Mouse (Mus musculus) heart, embryonic 13.5 days (tissue): ENCODE data around the gene Tmem140. TPM values are rescaled to one million over a fixed set of nuclear protein-coding genes. Genes with fewer than 3 reads are reported as not detected.

Experiments used
- ATAC-seq: fragments of 200-750 bp; cut with Nextera tagmentation; 2 replicates; pipeline ENCODE4 v1.8.0; 2017; ENCODE audit warnings: moderate TSS enrichment; ENCODE audit not compliant: insufficient number of reproducible peaks, low FRiP score, low TSS enrichment; ENCODE audit errors: extremely low read depth
- H3K27ac ChIP-seq: fragments of 300-500 bp; sonication (generic); replicated peaks from 2 replicates; pipeline ENCODE4 v1.5.1; 2015; ENCODE audit warnings: moderate library complexity, mild to moderate bottlenecking, inconsistent platforms
- H3K27me3 ChIP-seq: fragments of 300-500 bp; sonication (generic); replicated peaks from 2 replicates; pipeline ENCODE4 v1.6.1; 2015; ENCODE audit warnings: mild to moderate bottlenecking, inconsistent platforms
- H3K36me3 ChIP-seq: fragments of 300-500 bp; sonication (generic); 2 replicates; pipeline ENCODE4 v1.6.1; 2015; ENCODE audit warnings: mild to moderate bottlenecking, inconsistent platforms
- H3K4me1 ChIP-seq: fragments of 300-500 bp; sonication (generic); 2 replicates; pipeline ENCODE4 v1.6.1; 2015; ENCODE audit warnings: inconsistent platforms
- H3K4me2 ChIP-seq: fragments of 300-500 bp; sonication (generic); 2 replicates; pipeline ENCODE4 v1.6.1; 2015; ENCODE audit warnings: inconsistent platforms, mild to moderate bottlenecking, moderate library complexity
- H3K4me3 ChIP-seq: fragments of 300-500 bp; sonication (generic); 2 replicates; pipeline ENCODE4 v1.5.1; 2015; ENCODE audit warnings: moderate library complexity, mild to moderate bottlenecking, inconsistent platforms
- H3K9ac ChIP-seq: fragments of 300-500 bp; sonication (generic); 2 replicates; pipeline ENCODE4 v1.6.1; 2015; ENCODE audit warnings: inconsistent platforms, mild to moderate bottlenecking, moderate library complexity
- H3K9me3 ChIP-seq: fragments of 300-500 bp; sonication (generic); 2 replicates; pipeline ENCODE4 v1.6.1; 2016; ENCODE audit warnings: inconsistent platforms
- WGBS: fragments of 180-500 bp; shearing (Covaris S2); methylation state at CpG from one replicate; pipeline ENCODE4 v1.1.7; 2015; ENCODE audit warnings: mixed read lengths; 5-methylcytosine and 5-hydroxymethylcytosine counted together
- polyA plus RNA-seq: library from polyadenylated mRNA; unstranded; fragments of >200 nt; fragmentation: Nextera tagmentation; extraction: Ambion mirVana; gene quantifications from 2 replicates; pipeline ENCODE4 v1.2.1, GENCODE M21; 2015

Gene Tmem140
- polyA plus RNA-seq, 1 experiment from 2014 or later = 0.92 TPM

DNA sequence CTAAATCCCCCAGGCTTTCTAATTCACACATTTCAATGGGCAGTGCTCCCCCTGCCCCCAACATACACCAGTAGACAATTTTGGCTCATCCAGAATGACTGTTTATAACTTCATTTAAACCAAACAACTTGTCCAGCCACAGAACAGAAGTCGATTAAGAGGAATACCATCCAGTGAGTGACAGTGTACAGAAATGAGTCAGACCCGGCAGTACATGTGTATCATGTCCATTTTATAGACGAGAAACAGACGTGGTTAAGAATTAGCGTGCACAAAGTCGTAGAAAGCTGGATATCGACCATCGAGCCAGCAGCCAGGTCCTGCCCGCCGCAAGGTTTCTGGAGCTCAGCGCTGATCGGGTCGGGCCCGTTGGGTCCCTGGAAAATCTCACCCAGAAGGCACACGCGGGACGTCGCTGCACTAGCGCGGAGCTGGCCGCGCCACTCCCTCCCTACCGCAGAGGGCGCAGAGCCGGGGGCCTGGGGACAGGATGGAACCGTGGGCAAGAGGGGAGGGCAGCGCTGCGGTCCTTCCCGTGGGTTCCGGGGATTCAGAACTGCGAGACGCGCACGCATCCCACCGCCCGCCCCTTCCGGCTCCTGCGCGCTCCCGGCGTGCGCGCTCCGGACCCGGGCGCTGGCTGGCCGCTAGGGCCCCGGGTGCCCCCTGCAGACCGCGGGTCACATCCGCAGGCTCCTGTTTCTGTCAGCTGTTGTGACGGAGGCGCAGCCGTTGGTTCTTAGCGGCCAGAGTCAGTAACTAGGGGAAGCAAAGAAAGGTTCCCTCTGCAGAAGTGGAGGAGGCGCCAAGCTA lies 14.8 kb downstream of the Tmem140 start, which contains the start of gene Cyren:
TSS of gene Cyren (minus strand) at position 552 of the 813 bp plus-strand sequence.
- peak within 1 kb of the TSS; percentile 78 for H3K4me3 ChIP-seq
- no peaks in the 10 kb centered on the region for H3K27me3 ChIP-seq
- peaks cover 43% of the 10 kb centered on the region for H3K36me3 ChIP-seq
- no peaks in the 10 kb centered on the region for H3K9me3 ChIP-seq
- peak within 1 kb of the TSS; percentile 96 for H3K27ac ChIP-seq
- H3K9ac ChIP-seq = peak within 1 kb of the TSS; percentile 94
- peaks cover 47% of the 10 kb centered on the region for H3K4me1 ChIP-seq
- ATAC-seq = peak; percentile 84
- under 1% methylated on average over 53 of the region's 56 CpGs for WGBS
- H3K4me2 ChIP-seq = peak within 1 kb of the TSS; percentile 77

DNA sequence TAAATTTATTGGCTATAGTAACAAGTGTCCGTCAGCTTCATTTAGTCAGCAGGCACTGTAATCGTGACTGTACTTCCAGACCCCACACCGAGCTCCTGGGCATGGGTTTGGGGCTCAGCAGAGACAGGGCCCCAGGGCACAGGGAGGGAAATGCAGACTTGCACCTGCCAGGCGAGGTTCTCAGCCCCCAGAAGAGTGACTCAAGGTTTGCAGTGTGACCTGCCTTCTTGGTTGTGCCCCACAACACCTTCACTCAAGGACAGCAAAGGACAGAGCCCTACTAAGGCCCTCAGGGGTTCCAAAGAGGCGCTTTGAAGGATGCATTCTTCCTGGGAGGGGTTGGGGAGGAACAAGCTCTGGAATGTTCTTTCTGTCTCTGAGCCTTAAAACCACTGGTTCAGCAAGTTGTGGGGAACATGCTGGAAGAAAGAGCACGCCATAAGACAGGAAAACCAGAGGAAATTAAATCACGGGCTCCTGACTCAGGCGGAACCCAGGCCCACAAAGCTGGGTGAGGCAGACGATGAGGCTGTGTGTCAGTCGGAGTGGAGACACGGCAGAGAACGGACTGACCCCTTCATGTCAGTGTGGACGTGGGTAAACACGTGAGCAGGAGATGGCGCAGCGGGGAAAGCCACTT lies 16.3 kb downstream of the Tmem140 start:
- Histone ChIP-seq H3K9me3 (no peaks in the 10 kb centered on the region), H3K4me3 (no peak overlapping the region), H3K27ac (no peak overlapping the region), H3K27me3 (no peaks in the 10 kb centered on the region), H3K36me3 (peaks cover 51% of the 10 kb centered on the region), H3K4me2 (no peak overlapping the region), H3K4me1 (peaks cover 39% of the 10 kb centered on the region), H3K9ac (no peak overlapping the region; the same call in 1 of the 2 replicates)
- ATAC-seq = no peak
- 90% methylated on average over 16 of the region's 16 CpGs for WGBS

DNA sequence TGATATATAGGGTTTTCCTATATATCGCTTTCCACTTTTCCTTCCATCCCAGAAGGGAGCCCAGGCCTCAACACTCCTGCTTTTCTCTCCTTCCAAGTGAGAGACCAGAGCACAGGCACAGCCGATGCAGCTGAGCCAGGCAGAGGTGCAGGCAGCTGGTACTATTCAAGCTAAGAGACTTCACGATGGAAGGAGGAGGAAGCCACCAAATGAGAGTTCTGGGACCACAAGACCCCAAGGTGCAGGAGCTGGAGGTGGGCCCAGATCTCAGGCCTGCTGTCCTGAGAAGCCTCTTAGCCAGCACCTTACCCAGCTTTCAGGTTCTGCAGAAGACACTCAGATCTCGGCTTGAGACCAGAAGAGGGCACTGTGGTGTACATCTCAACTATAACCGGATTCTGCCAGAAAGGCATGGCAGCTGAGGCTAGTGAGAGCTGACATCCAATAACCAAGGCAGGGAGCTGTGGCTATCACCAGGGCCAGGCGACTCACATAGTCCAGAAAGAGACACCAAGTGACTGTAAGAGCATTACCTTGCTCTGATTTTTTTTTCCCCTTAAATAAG lies 17.0 kb downstream of the Tmem140 start:
- Histone ChIP-seq H3K4me3 (no peak overlapping the region), H3K4me2 (no peak overlapping the region), H3K27ac (no peak overlapping the region), H3K9ac (no peak overlapping the region), H3K27me3 (no peaks in the 10 kb centered on the region), H3K36me3 (peaks cover 59% of the 10 kb centered on the region), H3K4me1 (peaks cover 32% of the 10 kb centered on the region), H3K9me3 (no peaks in the 10 kb centered on the region)
- no peak for ATAC-seq
- WGBS = 53% methylated on average over 6 of the region's 6 CpGs

DNA sequence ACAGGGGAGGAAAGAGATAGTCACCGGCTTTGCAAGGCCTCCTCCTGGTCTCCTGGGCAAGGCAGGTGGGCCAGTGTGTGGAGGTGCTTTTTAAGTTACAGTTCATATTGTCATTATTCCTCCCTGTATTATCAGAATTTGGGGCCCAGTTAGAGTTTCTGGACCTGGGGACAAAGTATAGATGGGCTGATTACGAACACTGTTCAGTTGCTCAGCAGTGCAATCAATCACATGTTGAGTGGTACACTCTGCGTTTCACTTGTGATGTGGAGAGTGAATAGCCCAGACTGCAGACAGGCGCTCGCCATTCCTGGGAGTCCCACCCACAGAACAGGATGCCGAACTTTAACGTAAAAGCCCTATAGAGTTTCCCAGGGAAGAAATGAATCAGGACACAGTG lies 21.8 kb downstream of the Tmem140 start:
- Histone ChIP-seq H3K36me3 (peaks cover 97% of the 10 kb centered on the region), H3K27ac (no peak overlapping the region), H3K4me3 (no peak overlapping the region), H3K4me2 (no peak overlapping the region), H3K27me3 (no peaks in the 10 kb centered on the region), H3K9me3 (no peaks in the 10 kb centered on the region), H3K9ac (no peak overlapping the region), H3K4me1 (peaks cover 22% of the 10 kb centered on the region)
- 82% methylated on average over 7 of the region's 7 CpGs for WGBS
- ATAC-seq = no peak

DNA sequence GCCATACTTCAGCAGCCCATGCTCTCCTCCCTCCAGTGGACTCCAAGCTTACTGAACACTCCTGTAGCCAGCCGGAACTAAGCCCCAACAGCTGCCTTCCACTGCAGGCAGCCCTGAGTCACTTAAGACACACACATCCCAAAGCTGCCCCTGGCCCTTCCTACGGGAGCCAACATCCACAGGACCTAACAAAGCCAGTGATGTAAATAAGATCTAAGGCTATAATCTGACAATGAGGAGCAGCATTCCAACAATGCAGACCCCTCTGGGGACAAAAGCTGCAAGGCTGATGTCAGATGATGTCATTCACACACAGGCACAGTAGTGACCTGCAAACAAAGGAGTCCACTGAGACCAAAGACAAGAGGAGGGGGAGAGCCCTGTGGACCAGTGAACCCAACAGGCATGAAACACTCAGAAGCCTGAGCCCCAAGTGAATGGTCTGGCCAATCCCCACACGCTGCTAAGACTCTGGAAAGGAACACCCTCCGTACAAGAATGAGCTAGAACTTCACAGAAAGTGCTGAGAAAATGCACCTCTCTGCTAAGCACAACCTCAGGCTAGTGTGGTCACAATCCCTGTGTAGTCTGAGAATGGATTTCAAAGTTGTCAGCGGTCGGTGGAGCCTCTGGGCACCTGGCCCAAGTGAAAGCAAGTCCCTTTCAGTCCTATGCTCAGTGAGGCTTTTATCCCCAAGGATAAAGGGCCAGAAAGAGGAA lies 24.3 kb downstream of the Tmem140 start:
- peaks cover 26% of the 10 kb centered on the region for H3K4me1 ChIP-seq
- peaks cover 97% of the 10 kb centered on the region for H3K36me3 ChIP-seq
- no peak for ATAC-seq
- peak overlapping the region; percentile 37; the same call in 1 of the 2 replicates for H3K9ac ChIP-seq
- H3K27me3 ChIP-seq = no peaks in the 10 kb centered on the region
- H3K9me3 ChIP-seq = no peaks in the 10 kb centered on the region
- H3K27ac ChIP-seq = peak overlapping the region; percentile 5; the same call in 1 of the 2 replicates
- no peak overlapping the region for H3K4me3 ChIP-seq
- H3K4me2 ChIP-seq = no peak overlapping the region
- WGBS = 73% methylated on average over 6 of the region's 6 CpGs

DNA sequence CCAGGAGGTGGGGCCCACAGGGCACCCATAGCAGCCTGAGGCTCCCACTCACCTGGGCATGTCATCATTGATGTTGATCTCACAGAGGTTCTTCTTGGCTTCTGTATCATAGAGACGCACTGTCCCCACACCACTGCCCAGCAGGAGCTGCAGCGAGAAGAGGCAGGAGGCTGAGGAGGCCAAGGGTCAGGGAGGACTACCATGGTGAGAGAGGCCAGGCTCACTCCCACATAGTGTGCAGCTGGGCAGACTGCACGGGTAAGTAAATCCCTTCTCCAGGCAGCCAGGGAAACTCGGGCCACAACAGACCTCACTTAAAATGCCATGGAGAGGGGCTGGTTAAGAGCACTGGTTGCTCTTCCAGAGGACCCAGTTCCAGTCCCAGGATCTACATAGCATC lies 26.2 kb downstream of the Tmem140 start:
- no peak for ATAC-seq
- Histone ChIP-seq H3K36me3 (peaks cover 98% of the 10 kb centered on the region), H3K9ac (no peak overlapping the region), H3K4me2 (no peak overlapping the region), H3K9me3 (no peaks in the 10 kb centered on the region), H3K4me1 (peaks cover 26% of the 10 kb centered on the region), H3K4me3 (no peak overlapping the region), H3K27me3 (no peaks in the 10 kb centered on the region), H3K27ac (no peak overlapping the region)
- WGBS = 56% methylated on average over 4 of the region's 4 CpGs

DNA sequence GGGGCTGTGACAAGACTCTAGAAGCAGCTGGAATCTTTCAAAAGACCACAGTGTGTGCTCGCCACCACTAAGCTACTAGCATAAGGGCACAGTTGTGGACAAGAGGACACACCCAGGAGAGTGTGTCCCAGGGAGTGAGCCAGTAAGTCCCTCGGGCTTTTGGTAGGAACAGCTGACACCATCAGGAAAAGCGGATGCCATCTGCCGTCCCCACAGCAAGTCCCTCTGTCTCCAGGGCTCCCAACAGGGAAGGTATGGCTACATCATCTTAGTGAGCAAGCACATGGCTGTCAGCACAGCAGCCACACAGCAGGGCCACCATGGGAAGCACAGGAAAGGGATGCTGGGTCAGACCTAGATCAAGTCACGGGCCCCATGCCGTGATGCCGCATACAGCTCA lies 32.6 kb downstream of the Tmem140 start:
- Histone ChIP-seq H3K27me3 (no peaks in the 10 kb centered on the region), H3K4me3 (no peak overlapping the region), H3K27ac (no peak overlapping the region), H3K4me2 (no peak overlapping the region), H3K36me3 (peaks cover 95% of the 10 kb centered on the region), H3K9ac (no peak overlapping the region), H3K4me1 (peaks cover 22% of the 10 kb centered on the region), H3K9me3 (no peaks in the 10 kb centered on the region)
- 89% methylated on average over 7 of the region's 7 CpGs for whole genome bisulfite sequencing
- ATAC-seq = no peak

DNA sequence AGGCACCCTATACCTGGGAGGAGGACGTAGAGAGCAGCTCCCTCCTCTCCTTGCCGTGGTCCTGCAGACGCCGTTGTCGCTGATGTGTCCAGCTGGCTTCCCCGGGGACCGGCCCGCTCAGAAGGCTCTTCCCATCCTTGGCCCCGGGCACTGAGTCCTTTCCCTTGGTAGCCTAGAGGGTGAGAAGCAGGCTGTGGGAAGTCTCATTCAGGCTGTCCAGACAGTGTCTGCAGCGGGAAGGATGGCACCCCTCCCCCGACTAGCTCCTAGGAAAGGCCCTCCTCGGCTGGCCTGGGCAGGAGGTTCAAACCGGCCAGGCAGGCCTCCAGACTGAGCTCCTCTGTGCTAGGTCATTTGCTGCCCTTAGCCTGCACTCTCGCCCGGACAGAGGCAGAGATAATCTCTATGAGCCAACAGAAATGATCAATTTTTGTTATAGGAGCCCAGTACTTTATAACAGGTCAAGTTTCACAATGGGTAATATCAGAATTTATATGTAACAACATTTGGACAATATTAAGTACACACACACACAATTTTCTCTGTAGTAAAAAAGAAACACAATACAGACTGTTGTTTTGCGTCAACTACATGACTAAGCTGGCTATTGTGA lies 33.3 kb downstream of the Tmem140 start:
- ATAC-seq = no peak
- Histone ChIP-seq H3K27ac (no peak overlapping the region), H3K4me2 (no peak overlapping the region), H3K27me3 (no peaks in the 10 kb centered on the region), H3K4me1 (peaks cover 25% of the 10 kb centered on the region), H3K9me3 (no peaks in the 10 kb centered on the region), H3K9ac (no peak overlapping the region), H3K36me3 (peaks cover 95% of the 10 kb centered on the region), H3K4me3 (no peak overlapping the region)
- WGBS = 55% methylated on average over 16 of the region's 16 CpGs

DNA sequence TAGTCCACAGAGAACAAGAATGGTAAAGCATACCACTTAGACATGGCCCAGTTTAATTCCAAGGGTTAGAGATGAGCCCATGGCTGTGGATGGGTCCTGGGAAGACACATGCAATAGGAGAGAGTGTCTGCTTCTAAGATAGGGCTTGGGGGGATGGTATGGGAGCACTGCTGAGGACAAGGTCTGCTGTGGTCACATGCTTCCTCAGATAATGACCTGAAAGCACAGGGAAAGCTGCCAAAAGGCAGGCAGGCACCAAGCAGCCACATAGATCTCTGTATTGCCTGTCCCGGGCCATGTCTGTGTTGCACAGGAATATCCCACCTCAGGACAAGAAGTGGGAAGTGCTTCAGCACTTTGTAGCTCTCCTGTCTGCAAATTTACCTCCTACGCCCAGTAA lies 36.2 kb downstream of the Tmem140 start:
- H3K27ac ChIP-seq = peak overlapping the region; percentile 72
- WGBS = 41% methylated on average over 2 of the region's 2 CpGs

DNA sequence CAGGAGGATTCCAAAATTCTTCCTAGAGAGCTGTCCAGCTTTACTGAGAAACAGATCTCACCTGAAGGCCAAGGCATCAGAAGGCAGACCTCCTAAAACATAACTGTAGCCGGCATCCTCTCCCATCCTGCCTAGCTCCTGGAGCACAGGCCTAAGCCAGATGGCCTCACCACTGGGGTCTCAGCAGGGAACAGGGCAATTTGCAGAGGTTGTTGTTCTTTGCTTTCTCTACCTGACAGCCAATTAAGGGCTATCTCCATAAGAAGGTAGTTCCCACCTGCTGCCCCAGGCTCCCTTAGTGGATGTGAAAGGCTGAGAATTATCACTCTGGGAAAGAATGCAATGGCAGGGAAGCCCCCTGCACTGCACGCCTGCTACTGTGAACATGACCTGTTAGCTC lies 38.0 kb downstream of the Tmem140 start:
- 0 out of 2 replicates have a peak overlapping the region, but pooled peaks have one; percentile 20 for H3K27ac ChIP-seq
- H3K36me3 ChIP-seq = peaks cover 86% of the 10 kb centered on the region
- 75% methylated on average over 2 of the region's 2 CpGs for WGBS
- H3K9ac ChIP-seq = no peak overlapping the region
- H3K4me1 ChIP-seq = peaks cover 61% of the 10 kb centered on the region
- no peak overlapping the region for H3K4me3 ChIP-seq
- no peaks in the 10 kb centered on the region for H3K9me3 ChIP-seq
- no peaks in the 10 kb centered on the region for H3K27me3 ChIP-seq
- no peak for ATAC-seq
- H3K4me2 ChIP-seq = no peak overlapping the region

More for the DNA sequence above, 36.2 kb downstream of the Tmem140 start:
- Histone ChIP-seq H3K4me2 (no peak overlapping the region), H3K9ac (no peak overlapping the region), H3K9me3 (no peaks in the 10 kb centered on the region), H3K27me3 (no peaks in the 10 kb centered on the region), H3K4me3 (no peak overlapping the region), H3K4me1 (peaks cover 53% of the 10 kb centered on the region), H3K36me3 (peaks cover 86% of the 10 kb centered on the region)
- ATAC-seq = 0 out of 2 replicates have a peak, but pooled peaks have one; percentile 20
